Mouse (Mus musculus) intestine, embryonic 16.5 days (tissue): ENCODE measurements at regions not wholly inside any gene's neighbourhood (a gene's known extent, or its start where the extent isn't known, plus 50 kb on each side); places are given as distances from the start of the nearest gene placed in this dataset.
"Not testable (repeated sequence)": the region's sequence is repeated elsewhere in the genome, so short reads cannot be mapped to it uniquely, and the experiment has no call there.

ENCODE experiments used
- ATAC-seq: fragments of 200-750 bp; cut with Nextera tagmentation; 2 replicates; pipeline ENCODE4 v1.8.0; 2017; ENCODE audit warnings: moderate TSS enrichment, moderate library complexity
- H3K27ac ChIP-seq: fragments of 300-500 bp; sonication (generic); 2 replicates; pipeline ENCODE4 v1.5.1; 2014; ENCODE audit warnings: mild to moderate bottlenecking, low read length
- H3K27me3 ChIP-seq: fragments of 300-500 bp; sonication (generic); replicated peaks from 2 replicates; pipeline ENCODE4 v1.6.1; 2014; ENCODE audit warnings: low read length, control low read depth, mixed read lengths; ENCODE audit not compliant: control insufficient read depth, insufficient read depth
- H3K36me3 ChIP-seq: fragments of 300-500 bp; sonication (generic); 2 replicates; pipeline ENCODE4 v1.6.1; 2014; ENCODE audit warnings: low read length, control low read depth; ENCODE audit not compliant: control insufficient read depth, insufficient read depth
- H3K4me1 ChIP-seq: fragments of 300-500 bp; sonication (generic); 2 replicates; pipeline ENCODE4 v1.6.1; 2014; ENCODE audit warnings: low read length, control low read depth, mixed read lengths; ENCODE audit not compliant: control insufficient read depth, insufficient read depth
- H3K4me2 ChIP-seq: fragments of 300-500 bp; sonication (generic); 2 replicates; pipeline ENCODE4 v1.6.1; 2014; ENCODE audit warnings: low read depth, low read length, control low read depth
- H3K4me3 ChIP-seq: fragments of 300-500 bp; sonication (generic); 2 replicates; pipeline ENCODE4 v1.5.1; 2014; ENCODE audit warnings: mild to moderate bottlenecking, low read length
- H3K9ac ChIP-seq: fragments of 300-500 bp; sonication (generic); 2 replicates; pipeline ENCODE4 v1.6.1; 2014; ENCODE audit warnings: low read depth, low read length
- H3K9me3 ChIP-seq: fragments of 300-500 bp; sonication (generic); 2 replicates; pipeline ENCODE4 v1.6.1; 2016; ENCODE audit warnings: low read length, control low read depth; ENCODE audit not compliant: control insufficient read depth
- WGBS: fragments of 180-500 bp; shearing (Covaris S2); extraction: QIAGEN DNeasy Blood & Tissue Kit; methylation state at CpG from one replicate; pipeline ENCODE4 v1.1.7; 2014; 5-methylcytosine and 5-hydroxymethylcytosine counted together

DNA sequence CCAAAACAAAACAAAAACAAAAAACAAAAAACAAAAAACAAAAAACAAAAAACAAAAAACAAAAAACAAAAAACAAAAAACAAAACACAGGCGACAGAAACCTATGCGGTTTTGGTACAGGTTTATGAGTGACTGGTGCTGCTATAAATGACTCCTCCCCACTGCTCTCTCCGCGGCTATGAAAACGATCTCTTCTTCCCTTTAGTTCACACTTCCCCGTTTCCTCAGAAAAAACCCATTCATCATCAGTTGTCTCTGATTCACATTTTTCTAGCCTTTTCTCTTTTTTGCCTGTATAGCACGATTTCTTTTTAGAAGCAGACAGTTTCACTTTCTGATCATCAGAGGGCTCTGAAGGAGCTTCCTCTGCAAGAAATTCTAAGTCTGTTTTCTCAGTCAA is 544.3 kb upstream of the Gje1 start:
- H3K9me3 ChIP-seq, H3K4me3 ChIP-seq, H3K36me3 ChIP-seq, H3K27me3 ChIP-seq, H3K27ac ChIP-seq, H3K4me2 ChIP-seq, ATAC-seq, H3K4me1 ChIP-seq, H3K9ac ChIP-seq: not testable (repeated sequence)
- 70% methylated on average over 7 of the region's 7 CpGs for WGBS

DNA sequence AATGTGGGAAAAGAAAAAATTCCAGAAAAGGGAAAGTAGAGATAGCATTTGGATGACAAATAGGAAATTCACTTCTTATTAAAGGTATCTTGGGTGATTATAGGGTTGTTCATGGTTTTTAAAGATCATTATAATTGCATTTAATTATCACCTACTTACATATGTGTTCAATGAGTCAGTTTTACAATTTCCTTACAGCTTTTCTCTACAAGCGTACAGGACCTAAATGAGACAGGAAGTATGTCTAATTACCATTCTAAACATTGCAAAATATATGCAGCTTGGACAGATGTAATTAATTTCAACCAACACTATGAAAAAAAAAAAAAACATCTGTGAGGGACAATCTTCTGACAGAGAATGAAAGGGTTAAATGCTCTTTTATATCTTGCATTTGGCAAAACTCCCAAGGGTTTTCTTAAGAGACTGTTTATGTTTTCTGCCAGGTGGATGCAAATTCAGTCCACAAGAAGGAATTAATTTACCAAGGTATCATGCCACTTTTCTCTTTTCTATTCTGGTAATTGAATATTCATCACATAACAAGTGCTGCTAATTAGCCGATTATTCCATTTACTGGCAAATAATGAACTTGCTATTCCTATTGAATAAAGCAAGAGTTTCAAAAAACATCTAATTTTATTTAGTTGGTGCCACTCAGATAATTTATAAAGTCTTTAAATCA is 531.5 kb upstream of the Gje1 start:
- Histone ChIP-seq H3K36me3 (no peaks in the 10 kb centered on the region), H3K9ac (no peak overlapping the region), H3K27me3 (no peaks in the 10 kb centered on the region), H3K4me1 (no peaks in the 10 kb centered on the region), H3K4me3 (no peak overlapping the region), H3K27ac (no peak overlapping the region), H3K9me3 (no peaks in the 10 kb centered on the region), H3K4me2 (no peak overlapping the region)
- WGBS: 84% methylated on average over 2 of the region's 2 CpGs
- ATAC-seq: no peak

DNA sequence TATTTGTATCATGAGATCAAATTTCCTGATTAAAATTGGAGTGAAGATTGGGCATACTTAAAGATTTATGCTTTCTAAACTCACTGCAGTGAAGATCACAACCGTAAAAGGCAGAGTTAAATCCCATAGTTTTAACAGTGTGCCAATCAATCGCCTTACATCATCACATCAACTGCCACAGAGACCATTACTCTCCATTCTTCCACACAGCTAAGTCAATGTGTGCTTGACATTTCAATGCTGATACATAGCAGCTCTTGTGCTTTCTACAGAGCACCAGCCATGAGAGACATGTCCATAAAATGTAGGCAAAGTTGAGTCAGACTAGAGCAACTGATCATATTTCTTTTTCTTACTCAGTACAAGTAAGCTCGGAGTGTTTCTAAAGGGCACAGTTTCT is 530.9 kb upstream of the Gje1 start:
- Histone ChIP-seq H3K9ac (no peak overlapping the region), H3K27ac (no peak overlapping the region), H3K27me3 (no peaks in the 10 kb centered on the region), H3K4me1 (no peaks in the 10 kb centered on the region), H3K9me3 (no peaks in the 10 kb centered on the region), H3K4me3 (no peak overlapping the region), H3K4me2 (no peak overlapping the region), H3K36me3 (no peaks in the 10 kb centered on the region)
- 85% methylated on average over 3 of the region's 3 CpGs for WGBS
- no peak for ATAC-seq

DNA sequence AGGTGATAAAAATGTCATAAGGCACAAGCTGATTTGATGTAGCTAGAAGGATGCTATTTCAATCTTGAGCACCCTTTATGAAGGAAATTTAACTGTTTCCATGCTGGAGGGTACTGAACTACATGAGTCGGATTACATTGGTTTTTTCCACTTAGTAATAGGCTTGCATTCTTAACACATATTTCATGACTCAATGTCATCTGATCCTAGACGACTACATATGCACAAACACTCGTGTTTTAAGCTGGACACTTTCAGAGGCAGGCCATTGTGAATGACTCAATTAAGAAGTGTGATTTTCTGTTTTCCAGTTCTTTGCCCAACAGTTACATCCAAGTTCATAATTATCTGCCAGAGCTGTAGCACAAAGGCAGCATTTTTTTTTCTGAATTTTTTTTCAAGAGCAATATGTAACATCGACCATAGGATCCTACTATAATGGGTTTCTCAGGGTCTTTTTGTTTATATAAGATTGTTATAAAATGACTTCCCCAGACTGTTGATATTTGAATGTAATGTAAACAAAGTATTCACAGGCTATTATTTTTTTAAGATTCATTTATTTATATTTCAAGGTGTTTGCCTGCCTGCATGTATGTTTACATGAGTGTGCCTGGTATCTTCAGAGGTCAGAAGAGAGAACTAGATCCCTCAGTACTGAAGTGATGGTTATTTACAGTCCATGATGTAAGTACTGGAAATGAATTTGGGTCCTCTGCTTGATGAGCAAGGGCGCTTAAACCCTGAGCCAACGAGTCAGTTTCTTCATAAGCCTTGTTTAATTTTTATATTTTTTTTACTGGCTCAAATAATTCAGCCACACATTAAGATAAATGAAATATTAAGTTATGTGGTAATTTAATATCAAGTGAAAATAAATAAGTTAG is 526.6 kb upstream of the Gje1 start:
- Histone ChIP-seq H3K4me2 (no peak overlapping the region), H3K9me3 (no peaks in the 10 kb centered on the region), H3K27me3 (no peaks in the 10 kb centered on the region), H3K27ac (no peak overlapping the region), H3K4me3 (no peak overlapping the region), H3K4me1 (no peaks in the 10 kb centered on the region), H3K9ac (no peak overlapping the region), H3K36me3 (no peaks in the 10 kb centered on the region)
- no peak for ATAC-seq
- whole genome bisulfite sequencing: 52% methylated on average over 6 of the region's 6 CpGs

DNA sequence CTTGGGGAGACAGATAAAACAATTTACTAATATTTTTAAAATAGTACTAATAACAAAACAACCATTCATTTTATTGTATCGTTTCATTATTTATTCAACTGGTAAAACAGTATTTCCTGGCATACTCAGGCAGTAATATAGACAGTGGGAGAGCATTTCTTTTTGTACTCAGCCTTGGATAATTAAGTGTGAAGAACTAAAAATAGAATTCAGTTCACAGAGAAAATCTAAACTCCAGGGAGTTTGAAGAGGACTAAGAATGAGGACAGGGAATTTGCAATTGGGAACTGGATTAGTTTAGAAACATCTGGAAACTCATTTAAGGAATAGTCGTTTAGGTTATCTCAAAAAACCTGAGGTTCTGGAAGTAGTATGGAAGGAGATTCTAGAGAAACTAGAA is 525.4 kb upstream of the Gje1 start:
- no peaks in the 10 kb centered on the region for H3K4me1 ChIP-seq
- H3K9me3 ChIP-seq: no peaks in the 10 kb centered on the region
- ATAC-seq: no peak
- H3K4me3 ChIP-seq: no peak overlapping the region
- 64% methylated on average over 2 of the region's 2 CpGs for WGBS
- no peak overlapping the region for H3K9ac ChIP-seq
- H3K27ac ChIP-seq: no peak overlapping the region
- H3K4me2 ChIP-seq: no peak overlapping the region
- no peaks in the 10 kb centered on the region for H3K27me3 ChIP-seq
- H3K36me3 ChIP-seq: no peaks in the 10 kb centered on the region

DNA sequence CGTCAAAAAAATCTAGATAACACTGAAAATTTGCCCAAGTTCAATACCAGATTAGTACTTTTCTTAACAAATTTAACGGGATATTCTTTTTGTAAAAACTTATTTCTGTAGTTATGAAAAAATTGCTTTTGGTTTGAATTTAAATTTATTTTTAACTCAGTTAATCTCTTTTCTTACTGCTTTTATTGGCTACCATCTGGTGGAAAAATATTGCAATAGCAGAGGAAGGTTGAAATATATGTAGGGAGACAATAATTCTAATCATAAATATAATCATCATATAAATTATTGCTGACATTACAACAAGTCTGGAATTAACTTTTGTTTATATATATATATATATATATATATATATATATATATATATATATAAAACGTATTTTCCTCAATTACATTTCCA is 500.9 kb upstream of the Gje1 start:
- Histone ChIP-seq H3K27me3 (no peaks in the 10 kb centered on the region), H3K4me1 (no peaks in the 10 kb centered on the region), H3K4me2 (no peak overlapping the region), H3K9ac (no peak overlapping the region), H3K27ac (no peak overlapping the region), H3K36me3 (no peaks in the 10 kb centered on the region), H3K4me3 (no peak overlapping the region), H3K9me3 (no peaks in the 10 kb centered on the region)
- ATAC-seq: no peak
- 83% methylated on average over 3 of the region's 3 CpGs for WGBS

DNA sequence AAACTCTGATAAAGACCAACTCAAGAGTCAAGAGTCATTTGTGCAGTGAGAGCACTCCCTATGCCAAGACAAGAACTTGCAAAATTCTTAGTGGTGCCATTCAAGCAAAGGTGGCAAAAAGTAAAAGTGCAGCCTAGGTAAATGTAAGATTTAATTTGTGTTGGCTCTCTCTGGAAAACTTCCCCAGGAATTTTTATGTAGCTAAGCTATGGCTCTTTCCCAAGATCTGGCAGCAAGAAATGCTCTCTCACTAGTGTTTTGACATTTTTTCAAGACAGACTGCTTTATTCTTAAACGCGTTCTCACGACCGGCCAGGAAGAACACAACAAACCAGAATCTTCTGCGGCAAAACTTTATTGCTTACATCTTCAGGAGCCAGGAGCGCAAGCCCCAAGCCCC is 461.6 kb upstream of the Gje1 start:
- Histone ChIP-seq H3K27me3 (no peaks in the 10 kb centered on the region), H3K4me1 (no peaks in the 10 kb centered on the region), H3K4me2 (no peak overlapping the region), H3K9me3 (no peaks in the 10 kb centered on the region), H3K36me3 (no peaks in the 10 kb centered on the region), H3K4me3 (no peak overlapping the region), H3K27ac (no peak overlapping the region), H3K9ac (no peak overlapping the region)
- ATAC-seq: no peak
- WGBS: 74% methylated on average over 6 of the region's 6 CpGs

DNA sequence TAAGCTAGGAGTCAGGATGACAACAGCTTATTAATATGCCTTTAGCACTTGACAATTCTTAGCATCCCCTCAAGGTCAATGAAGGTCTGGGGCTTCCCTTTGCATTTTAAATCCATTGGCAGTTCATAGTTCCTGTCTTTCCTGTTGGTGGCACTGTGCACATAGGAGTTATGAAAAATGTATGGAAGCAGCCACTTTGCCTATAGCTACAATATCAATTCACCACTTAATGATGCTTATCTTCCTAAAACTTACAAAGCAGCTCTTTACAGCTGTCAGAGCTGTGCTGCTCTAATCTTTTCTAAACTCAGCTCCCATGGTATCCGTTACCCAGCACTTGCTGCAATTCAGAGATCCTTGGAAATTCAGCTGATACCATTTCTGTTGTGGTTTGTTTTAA is 456.4 kb upstream of the Gje1 start:
- 51% methylated on average over 1 of the region's 1 CpGs for WGBS
- Histone ChIP-seq H3K4me3 (no peak overlapping the region), H3K9me3 (no peaks in the 10 kb centered on the region), H3K4me2 (no peak overlapping the region), H3K27ac (no peak overlapping the region), H3K36me3 (no peaks in the 10 kb centered on the region), H3K4me1 (no peaks in the 10 kb centered on the region), H3K9ac (no peak overlapping the region), H3K27me3 (no peaks in the 10 kb centered on the region)
- ATAC-seq: no peak

DNA sequence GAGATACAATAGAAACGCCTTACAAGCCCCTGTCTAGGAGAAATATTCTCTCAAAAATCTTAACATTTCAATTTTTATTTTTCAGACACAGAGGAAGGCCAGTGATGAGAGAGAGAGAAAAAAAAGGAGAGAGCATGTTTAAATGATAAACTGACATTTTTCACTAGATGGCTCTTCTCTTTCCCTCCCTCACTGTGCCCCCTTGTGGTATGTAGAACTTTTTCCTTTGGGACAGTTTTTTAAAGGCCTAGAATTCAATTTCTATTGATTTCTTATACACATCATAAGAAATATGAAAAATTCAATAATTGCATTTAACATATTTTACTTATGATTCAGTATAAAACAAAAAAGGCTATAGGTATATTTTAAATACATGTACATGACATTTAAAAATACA is 454.5 kb upstream of the Gje1 start:
- WGBS: 63% methylated on average over 1 of the region's 1 CpGs
- Histone ChIP-seq H3K36me3 (no peaks in the 10 kb centered on the region), H3K4me3 (no peak overlapping the region), H3K9me3 (no peaks in the 10 kb centered on the region), H3K27ac (no peak overlapping the region), H3K4me2 (no peak overlapping the region), H3K4me1 (no peaks in the 10 kb centered on the region), H3K27me3 (no peaks in the 10 kb centered on the region), H3K9ac (no peak overlapping the region)
- ATAC-seq: no peak
